9 mouse cellular contexts compared by ENCODE assay signal in the genomic region with DNA sequence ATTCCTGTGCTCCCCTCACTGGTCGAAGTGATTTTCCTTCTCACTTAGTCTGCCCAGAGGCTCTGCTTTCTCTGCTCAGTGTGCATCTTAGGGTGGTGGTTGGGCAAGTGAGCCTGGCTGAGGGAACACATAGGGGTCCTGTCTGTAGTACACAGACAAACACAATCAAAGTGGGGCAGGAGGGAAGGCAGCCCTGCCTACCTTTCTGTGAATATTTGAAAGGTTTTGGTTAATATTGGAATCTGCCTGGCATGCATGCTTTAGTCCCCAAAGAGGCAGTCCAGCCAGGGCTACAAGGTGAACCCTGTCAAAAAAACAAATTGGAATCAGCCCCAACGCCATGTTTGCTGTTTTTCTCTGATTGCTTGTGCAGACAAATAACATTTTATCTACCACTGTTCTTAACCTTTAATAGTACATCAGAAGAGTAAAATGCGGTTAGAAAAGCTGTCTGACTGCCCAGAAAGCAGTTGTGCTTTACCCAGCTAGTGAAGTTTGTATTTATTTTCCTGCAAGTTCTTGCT. TPM values are rescaled to one million over a fixed set of nuclear protein-coding genes. Genes with fewer than 3 reads are reported as not detected.
DNase-seq lines count a peak whose midpoint lies in the region; ATAC-seq and TF ChIP-seq lines count a peak whose summit lies in the region.
"Had no signal": no experiment of that assay in that cellular context is flagged by ENCODE, and none has a peak within 500 bp of the region (broad histone marks: within the 10 kb centered on the region; RNA-seq: fewer than 3 reads in every experiment).

No protein-coding gene starts in this region.

- peaks cover 33% of the 10 kb centered on the region for H3K79me2 ChIP-seq in liver, adult 2 months (ENCODE audit: control insufficient read depth, insufficient read depth, low read length)

- intact Hi-C loops in gastrocnemius, adult 2 months (cut with DNase I) = loop anchor here (5.0 kb wide), 3 partner anchors 33 to 118 kb away; a partner anchor contains a TSS

- peak overlapping the region; percentile 76 for H3K27ac ChIP-seq in gastrocnemius, adult 2 months
- peak overlapping the region; percentile 92 for H3K27ac ChIP-seq in liver, adult 2 months (replicated peaks; ENCODE audit: insufficient read depth, low read depth, low read length)
- H3K27ac ChIP-seq in embryonic facial prominence, embryonic 12.5 days = peak overlapping the region; percentile 41; the same call in 1 of the 2 replicates
- H3K27ac ChIP-seq in limb, embryonic 12.5 days = 0 out of 2 replicates have a peak overlapping the region, but pooled peaks have one; percentile 41
- H3K27ac ChIP-seq: limb, embryonic 15.5 days had no signal

- H3K4me1 ChIP-seq in liver, adult 2 months (ENCODE audit: control insufficient read depth, insufficient read depth, low read length) = peaks cover 24% of the 10 kb centered on the region
- peaks cover 35% of the 10 kb centered on the region for H3K4me1 ChIP-seq in embryonic facial prominence, embryonic 12.5 days
- H3K4me1 ChIP-seq in limb, embryonic 12.5 days (replicated peaks) = peaks cover 26% of the 10 kb centered on the region

- peak overlapping the region; percentile 35 for H3K9ac ChIP-seq in liver, adult 2 months (ENCODE audit: low read depth, low read length)
- H3K9ac ChIP-seq in embryonic facial prominence, embryonic 12.5 days = no peak overlapping the region
- H3K9ac ChIP-seq in limb, embryonic 12.5 days (replicated peaks) = no peak overlapping the region
- H3K9ac ChIP-seq: limb, embryonic 15.5 days had no signal

- no peak for TF ChIP-seq CTCF in gastrocnemius, adult 2 months (IDR thresholded peaks at IDR 0.05)
- no peak for TF ChIP-seq CTCF in liver, adult 2 months (IDR thresholded peaks at IDR 0.05; ENCODE audit: low read depth, low read length)

- no peak for TF ChIP-seq POLR2A in liver, adult 2 months (IDR thresholded peaks at IDR 0.05; ENCODE audit: extremely low read depth, insufficient read depth, low read length)

- no peak for ATAC-seq in embryonic facial prominence, embryonic 12.5 days (ENCODE audit: insufficient number of reproducible peaks, insufficient read depth, low FRiP score, low TSS enrichment)
- ATAC-seq in limb, embryonic 12.5 days (ENCODE audit: insufficient number of reproducible peaks, insufficient read depth, low FRiP score, low TSS enrichment, low read depth) = no peak

- no peaks in the 10 kb centered on the region for H3K9me3 ChIP-seq in embryonic facial prominence, embryonic 12.5 days
- H3K9me3 ChIP-seq in limb, embryonic 12.5 days = no peaks in the 10 kb centered on the region
- H3K9me3 ChIP-seq: limb, embryonic 15.5 days had no signal

- H3K27me3 ChIP-seq in liver, adult 2 months (ENCODE audit: control insufficient read depth, insufficient read depth, low read length) = no peaks in the 10 kb centered on the region
- H3K27me3 ChIP-seq in embryonic facial prominence, embryonic 12.5 days = no peaks in the 10 kb centered on the region
- H3K27me3 ChIP-seq in limb, embryonic 12.5 days = no peaks in the 10 kb centered on the region
- H3K27me3 ChIP-seq: limb, embryonic 15.5 days had no signal

- peak overlapping the region; percentile 20 for H3K4me3 ChIP-seq in gastrocnemius, adult 2 months
- no peak overlapping the region for H3K4me3 ChIP-seq in liver, adult 2 months (ENCODE audit: insufficient read depth, low read depth, low read length)
- no peak overlapping the region for H3K4me3 ChIP-seq in embryonic facial prominence, embryonic 12.5 days
- H3K4me3 ChIP-seq in limb, embryonic 12.5 days (replicated peaks) = no peak overlapping the region
- H3K4me3 ChIP-seq: limb, embryonic 15.5 days had no signal

- no peak overlapping the region for H3K4me2 ChIP-seq in embryonic facial prominence, embryonic 12.5 days (replicated peaks)
- no peak overlapping the region for H3K4me2 ChIP-seq in limb, embryonic 12.5 days
- H3K4me2 ChIP-seq: limb, embryonic 15.5 days had no signal

- H3K36me3 ChIP-seq in liver, adult 2 months (ENCODE audit: control insufficient read depth, insufficient read depth, low read length) = no peaks in the 10 kb centered on the region
- no peaks in the 10 kb centered on the region for H3K36me3 ChIP-seq in embryonic facial prominence, embryonic 12.5 days
- no peaks in the 10 kb centered on the region; the same call in 1 of the 2 replicates for H3K36me3 ChIP-seq in limb, embryonic 12.5 days

- DNase-seq in gastrocnemius, adult 2 months = no peak
- DNase-seq in gastrocnemius, adult 18-20 months (ENCODE audit: low spot score) = no peak
- peak; percentile 96 for DNase-seq in liver, adult 2 months (ENCODE audit: extremely low read depth, low read depth, low spot score)
- DNase-seq in liver = no peak
- no peak for DNase-seq in embryo, embryonic 10.5 days (ENCODE audit: low spot score)
- DNase-seq in cerebellum, adult 9-10 months = no peak

- WGBS in liver, adult 2 months = 5% methylated on average over 3 of the region's 3 CpGs
- WGBS in embryonic facial prominence, embryonic 12.5 days = 50% methylated on average over 3 of the region's 3 CpGs
- WGBS in limb, embryonic 12.5 days = 76% methylated on average over 3 of the region's 3 CpGs

RNA-seq across cellular contexts. Expression of a gene that starts 42.6 kb away (rescaled TPM):
- total RNA-seq in gastrocnemius, adult 2 months (2021) = 10 to 100 TPM; 21.0 to 24.8 TPM
- 10 to 100 TPM; 14.6 to 20.4 TPM for total RNA-seq in gastrocnemius, adult 18-20 months (2021)
- total RNA-seq in liver, adult 2 months (2014; rRNA removed) = 11.5 and 14.8 TPM in 2 replicates
- polyA plus RNA-seq in liver, adult 2 months (2012; rRNA removed) = 8.2 and 13.6 TPM in 2 replicates
- 16.6 and 17.4 TPM in 2 replicates for polyA plus RNA-seq in embryonic facial prominence, embryonic 12.5 days (2016; fragmentation: Nextera tagmentation; extraction: Ambion mirVana)
- 13.4 and 15.8 TPM in 2 replicates for polyA plus RNA-seq in limb, embryonic 12.5 days (2016; fragmentation: Nextera tagmentation; extraction: Ambion mirVana)

Comparison
In these comparisons a context has a peak if more than half of its experiments do, and no peak if none do; other contexts are left out.
1. H3K27ac ChIP-seq: peak in every context shown above with its lines; median percentile 92 in liver, adult 2 months; 76 in gastrocnemius, adult 2 months; 41 in embryonic facial prominence, embryonic 12.5 days; 41 in limb, embryonic 12.5 days.